Mouse (Mus musculus) CH12.LX (cell line): Measurements from ENCODE around the gene Numb.
A peak's percentile ranks its signal among the peaks of the same experiment; 100 is the strongest.

ENCODE experiments used
- BHLHE40 ChIP-seq: IDR thresholded peaks from 2 replicates; pipeline ENCODE4 v1.6.1; 2011; ENCODE audit warnings: mild to moderate bottlenecking, low read depth, low read length, improper control_type of control experiment
- CTCF ChIP-seq, 2 experiments: IDR thresholded peaks in 1 of 2; conservative IDR thresholded peaks in 1 of 2; 2 replicates each; pipeline ENCODE4 v1.5.1; 2011 to 2012; ENCODE audit warnings: low read depth in 2 of 2, low read length in 2 of 2, improper control_type of control experiment in 1 of 2, inconsistent platforms in 1 of 2, mild to moderate bottlenecking in 1 of 2, moderate library complexity in 1 of 2
- MAFK ChIP-seq: IDR thresholded peaks from 2 replicates; pipeline ENCODE4 v1.6.1; 2011; ENCODE audit warnings: low read length, improper control_type of control experiment; ENCODE audit not compliant: insufficient replicate concordance
- MAX ChIP-seq: IDR thresholded peaks from 2 replicates; pipeline ENCODE4 v1.6.1; 2011; ENCODE audit warnings: low read length, improper control_type of control experiment
- MXI1 ChIP-seq: IDR thresholded peaks from 2 replicates; pipeline ENCODE4 v1.6.1; 2011; ENCODE audit warnings: mild to moderate bottlenecking, low read depth, low read length, improper control_type of control experiment
- POLR2A ChIP-seq: IDR thresholded peaks from 2 replicates; pipeline ENCODE4 v1.6.1; 2011; ENCODE audit warnings: low read depth, mild to moderate bottlenecking, improper control_type of control experiment, low read length
- ZNF384 ChIP-seq: IDR thresholded peaks from 2 replicates; pipeline ENCODE4 v1.6.1; 2012; ENCODE audit warnings: low read depth, low read length, improper control_type of control experiment, inconsistent platforms

DNA sequence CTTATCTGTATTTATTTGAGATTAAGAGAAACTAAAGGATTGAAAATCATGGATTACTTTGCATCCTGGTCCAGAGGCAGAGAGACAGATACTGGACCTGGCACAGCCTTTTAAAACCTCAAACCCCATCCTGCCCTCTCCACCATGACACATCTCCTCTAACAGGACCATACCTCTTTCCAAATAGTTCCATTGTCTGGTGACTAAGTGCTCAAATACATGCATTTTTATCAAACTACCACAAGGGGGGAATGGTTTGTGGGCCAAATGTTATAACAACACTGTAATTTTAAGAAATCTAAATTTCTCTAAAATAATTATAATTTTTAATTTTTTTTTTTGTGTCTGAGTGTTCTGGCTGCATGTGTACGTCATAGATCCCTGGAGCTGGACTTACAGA, 57.2 kb downstream of the Numb start:
- TF ChIP-seq POLR2A (no peak), CTCF (conservative IDR thresholded peaks at IDR 0.05 in 1 of 2, IDR thresholded peaks at IDR 0.05 in 1 of 2; ENCODE audit: low read depth in 2 of 2, low read length in 2 of 2) (peak in 1 of 2 experiments; percentile 34; a peak in 2 of 4 replicates), MAFK (no peak), MAX (no peak), BHLHE40 (no peak), MXI1 (no peak), ZNF384 (no peak)
